Mouse (Mus musculus): ENCODE measurements around the gene Carns1.

DNA sequence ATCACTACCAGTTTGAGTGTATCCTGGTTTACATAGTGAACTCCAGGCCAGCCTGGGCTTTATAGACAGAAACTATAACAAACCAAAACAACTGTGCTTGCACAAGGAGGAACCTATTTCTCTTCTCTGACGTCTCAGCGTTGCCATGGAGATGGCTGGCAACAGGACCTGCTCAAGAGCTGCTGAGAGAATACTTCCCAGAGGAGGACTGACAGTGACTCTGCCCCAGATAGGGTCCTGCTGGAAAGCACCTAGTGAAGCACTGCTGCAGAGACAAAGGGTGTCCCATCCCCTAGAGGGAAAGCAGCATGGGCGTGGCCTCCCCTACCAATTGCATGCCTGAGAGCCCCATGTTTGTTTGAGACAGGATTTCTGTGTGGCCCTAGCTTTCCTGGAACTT is 6.6 kb upstream of the Carns1 start:
- no peak for TF ChIP-seq ZKSCAN1 (IDR thresholded peaks at IDR 0.05; ENCODE audit: borderline replicate concordance, low read depth, low read length)
- TF ChIP-seq POLR2A (IDR thresholded peaks at IDR 0.05; ENCODE audit: low read depth, low read length): no peak
- no peak for TF ChIP-seq KAT2A (IDR thresholded peaks at IDR 0.05; ENCODE audit: insufficient replicate concordance, low read length)
